Mouse (Mus musculus) liver, embryonic 14.5 days (tissue): ENCODE measurements at regions not wholly inside any gene's neighbourhood (a gene's known extent, or its start where the extent isn't known, plus 50 kb on each side); places are given as distances from the start of the nearest gene placed in this dataset.

Experiments
- ATAC-seq: fragments of 200-750 bp; cut with Nextera tagmentation; 2 replicates; pipeline ENCODE4 v1.8.0; 2017; ENCODE audit warnings: moderate number of reproducible peaks, mild to moderate bottlenecking, moderate library complexity; ENCODE audit not compliant: insufficient read depth
- DNase-seq, 3 experiments: peaks; one replicate each; pipeline ENCODE4 v3.0.0-alpha.2; 2012 to 2013; ENCODE audit warnings: low read depth in 3 of 3, low spot score in 3 of 3
- H3K27ac ChIP-seq: fragments of 300-500 bp; sonication (generic); 2 replicates; pipeline ENCODE4 v1.5.1; 2014; ENCODE audit warnings: moderate library complexity, mild to moderate bottlenecking, control low read depth, inconsistent platforms
- H3K27me3 ChIP-seq: fragments of 300-500 bp; sonication (generic); 2 replicates; pipeline ENCODE4 v1.6.1; 2014; ENCODE audit warnings: mild to moderate bottlenecking, low read length, moderate library complexity; ENCODE audit not compliant: control insufficient read depth, insufficient read depth
- H3K36me3 ChIP-seq: fragments of 300-500 bp; sonication (generic); replicated peaks from 2 replicates; pipeline ENCODE4 v1.6.1; 2014; ENCODE audit warnings: low read depth; ENCODE audit not compliant: control insufficient read depth, insufficient read depth
- H3K4me1 ChIP-seq, 2 experiments: fragments of 200-500 bp in 1 of 2; fragments of 300-500 bp in 1 of 2; sonication (generic) in 1 of 2; replicated peaks; 2 replicates each; pipeline ENCODE4 v1.6.1; 2012 to 2014; ENCODE audit warnings: antibody characterized with exemption in 1 of 2, inconsistent platforms in 1 of 2, low read length in 1 of 2; ENCODE audit not compliant: control insufficient read depth in 2 of 2, insufficient read depth in 2 of 2
- H3K4me2 ChIP-seq: fragments of 300-500 bp; sonication (generic); 2 replicates; pipeline ENCODE4 v1.6.1; 2014; ENCODE audit warnings: low read depth, mild to moderate bottlenecking, control low read depth, moderate library complexity
- H3K4me3 ChIP-seq, 2 experiments: fragments of 200-500 bp in 1 of 2; fragments of 300-500 bp in 1 of 2; sonication (generic) in 1 of 2; 2 replicates each; pipeline ENCODE4 v1.5.1; 2012 to 2014; ENCODE audit warnings: low read depth in 2 of 2, low read length in 2 of 2, mild to moderate bottlenecking in 2 of 2, control low read depth in 1 of 2, inconsistent platforms in 1 of 2, moderate library complexity in 1 of 2; ENCODE audit not compliant: insufficient read depth in 1 of 2
- H3K9ac ChIP-seq: fragments of 300-500 bp; sonication (generic); replicated peaks from 2 replicates; pipeline ENCODE4 v1.6.1; 2014; ENCODE audit warnings: mild to moderate bottlenecking, control low read depth, moderate library complexity
- H3K9me3 ChIP-seq: fragments of 300-500 bp; sonication (generic); 2 replicates; pipeline ENCODE4 v1.6.1; 2016; ENCODE audit warnings: low read length, mixed read lengths; ENCODE audit not compliant: control insufficient read depth
- CTCF ChIP-seq: IDR thresholded peaks from 2 replicates; pipeline ENCODE4 v1.5.1; 2016; ENCODE audit warnings: antibody characterized with exemption, low read depth, control low read depth
- EP300 ChIP-seq: IDR thresholded peaks from 2 replicates; pipeline ENCODE4 v1.6.1; 2016; ENCODE audit warnings: antibody characterized with exemption, low read depth
- WGBS: fragments of 180-500 bp; shearing (Covaris S2); extraction: QIAGEN DNeasy Blood & Tissue Kit; methylation state at CpG from one replicate; pipeline ENCODE4 v1.1.7; 2014; ENCODE audit not compliant: insufficient replicate concordance; 5-methylcytosine and 5-hydroxymethylcytosine counted together

GRCm38 (mm10) chr11:112860797-112861196, 78.8 kb downstream of the Sox9 start:
- Histone ChIP-seq H3K36me3 (no peaks in the 10 kb centered on the region), H3K4me2 (no peak overlapping the region), H3K9ac (no peak overlapping the region), H3K4me3 (no peak overlapping the region), H3K4me1 (no peaks in the 10 kb centered on the region), H3K9me3 (no peaks in the 10 kb centered on the region), H3K27me3 (no peaks in the 10 kb centered on the region), H3K27ac (no peak overlapping the region)
- no peak for ATAC-seq
- no peak for TF ChIP-seq EP300
- no peak for TF ChIP-seq CTCF
- no peak for DNase-seq
- 38% methylated on average over 11 of the region's 11 CpGs for WGBS

- ATAC-seq (no peak), DNase-seq (no peak)
- Histone ChIP-seq H3K4me3 (no peak overlapping the region), H3K4me1 (no peaks in the 10 kb centered on the region), H3K4me2 (no peak overlapping the region), H3K36me3 (no peaks in the 10 kb centered on the region), H3K27me3 (no peaks in the 10 kb centered on the region), H3K9me3 (no peaks in the 10 kb centered on the region), H3K9ac (no peak overlapping the region), H3K27ac (no peak overlapping the region)
- TF ChIP-seq EP300 = no peak
- TF ChIP-seq CTCF = no peak
- 56% methylated on average over 5 of the region's 5 CpGs for WGBS
Measured at GRCm38 (mm10) chr11:112861233-112861632, 79.2 kb downstream of the Sox9 start.

GRCm38 (mm10) chr11:112865836-112866235, 83.8 kb downstream of the Sox9 start:
- TF ChIP-seq CTCF (no peak), EP300 (no peak)
- WGBS = 71% methylated on average over 9 of the region's 9 CpGs
- H3K4me3 ChIP-seq = no peak overlapping the region

GRCm38 (mm10) chr11:112869571-112869970, 87.5 kb downstream of the Sox9 start:
- no peak for DNase-seq
- no peak for ATAC-seq
- Histone ChIP-seq H3K4me3 (no peak overlapping the region), H3K4me2 (no peak overlapping the region), H3K36me3 (no peaks in the 10 kb centered on the region), H3K27ac (no peak overlapping the region), H3K9me3 (no peaks in the 10 kb centered on the region), H3K27me3 (no peaks in the 10 kb centered on the region), H3K9ac (no peak overlapping the region), H3K4me1 (no peaks in the 10 kb centered on the region)
- 24% methylated on average over 5 of the region's 5 CpGs for WGBS
- TF ChIP-seq CTCF (no peak), EP300 (no peak)

More at GRCm38 (mm10) chr11:112865836-112866235, 83.8 kb downstream of the Sox9 start:
- Histone ChIP-seq H3K9ac (no peak overlapping the region), H3K27ac (no peak overlapping the region), H3K36me3 (no peaks in the 10 kb centered on the region), H3K4me2 (no peak overlapping the region), H3K4me1 (no peaks in the 10 kb centered on the region), H3K9me3 (no peaks in the 10 kb centered on the region), H3K27me3 (no peaks in the 10 kb centered on the region)
- no peak for ATAC-seq
- DNase-seq = no peak

- H3K4me1 ChIP-seq = no peaks in the 10 kb centered on the region
- no peaks in the 10 kb centered on the region for H3K9me3 ChIP-seq
- DNase-seq = no peak
- no peaks in the 10 kb centered on the region for H3K27me3 ChIP-seq
- no peak overlapping the region for H3K9ac ChIP-seq
- no peak overlapping the region for H3K27ac ChIP-seq
- H3K4me3 ChIP-seq = no peak overlapping the region
- H3K36me3 ChIP-seq = no peaks in the 10 kb centered on the region
- no peak for TF ChIP-seq CTCF
- no peak for TF ChIP-seq EP300
- no peak for ATAC-seq
- H3K4me2 ChIP-seq = no peak overlapping the region
- 12% methylated on average over 17 of the region's 17 CpGs for WGBS
Measured at GRCm38 (mm10) chr11:112870201-112871035, 88.4 kb downstream of the Sox9 start.
